Mouse (Mus musculus) testis, postnatal 10 days (tissue): ENCODE data around the gene Phldb3.
"Not testable (repeated sequence)": the region's sequence is repeated elsewhere in the genome, so short reads cannot be mapped to it uniquely, and the experiment has no call there.

Experiments used
- DNase-seq: peaks from one replicate; pipeline ENCODE4 v3.0.0; 2021; ENCODE audit warnings: low spot score

Gene Phldb3

GRCm38 (mm10) chr7:24594309-24594803 is 16.2 kb upstream of the Phldb3 start:
- no peak for DNase-seq

GRCm38 (mm10) chr7:24595464-24595863 is 15.1 kb upstream of the Phldb3 start:
- no peak for DNase-seq

GRCm38 (mm10) chr7:24598121-24598520 is 12.4 kb upstream of the Phldb3 start:
- no peak for DNase-seq

DNA sequence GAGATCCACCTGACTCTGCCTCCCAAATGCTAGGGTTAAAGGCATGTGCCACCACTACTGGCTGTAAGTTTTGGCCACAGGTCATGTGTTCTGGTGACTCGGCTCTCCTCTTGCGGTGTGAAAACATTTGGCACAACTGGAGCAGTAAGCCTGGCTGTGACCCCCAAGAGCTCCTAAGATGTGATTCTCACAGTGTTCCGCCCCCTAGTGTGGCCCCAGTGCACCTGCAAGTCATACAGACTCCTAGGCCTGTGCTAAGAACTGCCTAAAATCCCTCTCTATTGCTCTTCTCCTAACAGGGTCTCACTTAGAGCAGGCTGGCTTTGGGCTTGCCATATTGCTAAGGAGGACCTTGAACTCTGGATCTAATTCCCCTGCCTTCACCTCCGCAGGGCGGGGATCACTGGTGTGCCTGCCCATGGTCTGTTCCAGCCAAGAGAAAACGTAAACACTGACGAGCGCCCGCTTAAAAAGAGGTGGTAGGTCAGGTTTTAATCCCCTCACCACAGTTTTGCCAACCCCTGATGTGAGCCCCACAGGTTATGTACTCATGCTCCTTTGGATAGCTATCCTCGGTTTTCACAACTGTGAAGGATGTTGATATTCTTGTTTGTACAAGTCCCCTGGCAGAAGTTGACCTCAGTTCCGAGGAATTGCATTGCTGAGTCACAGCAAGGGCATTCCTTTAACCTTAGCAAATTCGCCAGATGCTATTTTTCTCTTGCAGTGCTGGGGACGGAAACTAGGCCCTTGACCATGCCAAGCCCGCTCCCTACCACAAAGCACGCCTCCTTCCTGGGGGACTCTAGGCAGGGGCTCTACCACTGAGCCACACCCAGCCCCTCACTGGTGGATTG is 11.1 kb upstream of the Phldb3 start:
- no peak for DNase-seq

DNA sequence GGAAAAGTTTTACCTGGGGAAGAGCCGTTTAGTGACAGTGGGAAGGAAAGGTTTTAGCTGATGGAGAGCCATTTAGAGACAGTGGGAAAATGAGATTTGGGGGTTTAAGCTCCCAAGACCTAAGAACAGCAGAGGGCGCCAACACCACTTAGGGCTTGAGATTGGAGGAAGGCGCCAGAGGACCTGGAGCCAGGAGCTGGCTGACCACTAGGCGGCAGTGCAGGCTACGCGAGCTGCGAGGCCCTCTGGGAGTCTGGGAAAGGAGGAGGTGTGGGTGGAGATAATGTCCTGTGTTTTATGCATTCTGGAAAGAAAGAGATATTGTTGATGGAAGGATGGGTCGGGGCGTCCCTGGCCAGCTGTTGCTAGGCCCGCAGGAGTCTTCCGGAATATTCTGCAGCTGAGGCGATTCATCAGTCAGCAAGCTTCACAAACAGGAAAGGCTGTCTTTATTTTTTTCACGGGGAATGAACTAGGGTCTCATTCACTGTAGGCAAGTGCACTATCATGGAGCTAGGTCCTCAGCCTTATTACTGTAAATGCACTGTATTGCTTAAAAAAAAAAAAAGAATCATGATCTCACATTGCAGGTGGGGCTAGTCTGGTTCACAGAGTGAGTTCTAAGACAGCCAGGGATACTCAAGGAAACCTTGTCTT is 9.5 kb upstream of the Phldb3 start:
- peak; percentile 99 for DNase-seq

GRCm38 (mm10) chr7:24605561-24605960 is 5.0 kb upstream of the Phldb3 start:
- no peak for DNase-seq

- DNase-seq: no peak
These were observed 4.5 kb upstream of the Phldb3 start for GRCm38 (mm10) chr7:24606046-24606445.

DNA sequence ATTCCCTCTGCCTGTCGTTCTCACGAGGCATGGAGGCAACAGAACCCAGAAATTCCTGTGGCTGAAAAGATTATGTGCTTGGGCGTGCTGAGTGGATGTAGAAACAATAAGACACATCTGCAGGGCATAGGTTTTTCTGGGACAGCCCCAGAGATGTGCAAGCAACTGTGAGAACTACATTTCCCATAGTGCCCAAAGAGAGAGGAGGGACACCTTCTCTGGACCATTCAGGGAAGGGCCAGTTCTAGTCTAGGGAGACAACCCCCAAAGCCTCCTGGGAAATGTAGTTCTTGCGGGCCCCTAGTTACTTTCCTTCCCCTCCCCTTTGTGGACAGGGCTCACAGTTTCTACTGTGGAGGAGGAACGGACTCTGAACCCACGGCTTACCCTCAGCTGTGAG is 2.5 kb upstream of the Phldb3 start:
- peak; percentile 65 for DNase-seq

DNA sequence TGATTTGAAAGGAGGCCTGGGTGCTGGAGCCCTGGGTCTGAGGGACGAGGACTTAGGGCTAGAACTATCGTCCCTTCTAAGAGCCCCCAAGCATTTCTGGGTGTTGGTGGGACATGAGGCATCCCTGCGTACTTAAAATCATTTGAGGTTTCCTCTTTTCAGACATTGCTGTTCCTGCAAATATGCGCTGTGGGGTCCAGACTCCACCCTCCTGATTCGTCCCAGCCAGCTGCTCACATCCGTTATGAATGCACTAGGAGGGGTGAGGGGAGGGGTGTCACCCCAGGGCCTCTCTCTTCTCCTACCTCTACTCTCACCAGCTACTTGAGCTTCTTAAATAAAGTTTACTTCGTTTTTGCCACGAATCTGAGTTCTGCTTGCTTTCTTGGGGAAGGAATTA is 2.0 kb upstream of the Phldb3 start:
- no peak for DNase-seq

DNA sequence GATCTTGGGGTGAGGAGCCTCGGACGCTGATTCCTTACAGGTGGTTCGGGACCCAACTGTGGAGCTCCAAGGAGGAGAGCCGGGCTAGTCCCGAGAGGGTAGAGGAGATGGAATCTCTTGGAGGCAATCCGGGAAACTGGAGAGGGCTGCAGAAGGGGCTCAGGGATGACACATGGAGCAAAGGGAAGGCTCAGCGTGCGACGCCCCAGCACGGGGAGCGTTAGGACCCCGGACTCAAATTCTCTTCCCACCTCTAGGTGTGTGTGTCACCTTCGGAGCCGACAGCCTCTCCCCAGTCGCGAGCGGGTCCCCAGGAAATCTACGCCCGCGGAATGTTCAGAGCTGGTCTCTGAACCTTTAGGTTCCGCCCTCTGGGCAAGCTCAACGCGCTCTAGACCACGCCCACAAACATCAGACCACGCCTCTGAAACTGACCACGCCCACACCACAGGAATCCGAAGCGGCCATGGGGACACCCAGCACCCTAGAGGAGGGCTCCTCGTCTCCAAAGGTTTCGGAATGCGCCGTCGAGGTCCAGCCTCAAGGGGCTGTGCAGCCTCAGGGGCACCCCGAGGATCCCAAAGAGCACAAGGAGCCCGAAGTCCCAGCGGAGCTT is 424 bp downstream of the Phldb3 start:
- peak; percentile 94 for DNase-seq

DNA sequence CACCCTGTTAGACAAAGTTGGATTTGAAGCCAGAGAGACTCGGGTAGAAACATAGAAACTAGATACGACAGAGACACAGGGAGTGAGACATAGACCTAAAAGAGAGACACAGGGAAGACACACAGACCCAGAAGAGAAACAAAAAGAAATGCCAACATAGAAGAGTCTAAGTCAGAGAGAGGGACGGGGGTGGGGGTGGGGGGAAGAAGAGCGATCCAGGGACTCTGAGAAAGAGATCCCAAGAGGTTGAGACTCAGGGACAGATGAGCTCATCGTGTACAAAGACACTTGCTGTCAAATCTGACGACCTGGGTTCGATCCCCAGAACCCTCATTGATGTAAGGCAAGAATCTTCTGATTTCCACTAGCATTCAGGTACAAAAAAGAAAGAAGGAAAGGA is 1.1 kb downstream of the Phldb3 start:
- no peak for DNase-seq

- no peak for DNase-seq
These were observed 1.8 kb downstream of the Phldb3 start for GRCm38 (mm10) chr7:24612308-24612910.

DNA sequence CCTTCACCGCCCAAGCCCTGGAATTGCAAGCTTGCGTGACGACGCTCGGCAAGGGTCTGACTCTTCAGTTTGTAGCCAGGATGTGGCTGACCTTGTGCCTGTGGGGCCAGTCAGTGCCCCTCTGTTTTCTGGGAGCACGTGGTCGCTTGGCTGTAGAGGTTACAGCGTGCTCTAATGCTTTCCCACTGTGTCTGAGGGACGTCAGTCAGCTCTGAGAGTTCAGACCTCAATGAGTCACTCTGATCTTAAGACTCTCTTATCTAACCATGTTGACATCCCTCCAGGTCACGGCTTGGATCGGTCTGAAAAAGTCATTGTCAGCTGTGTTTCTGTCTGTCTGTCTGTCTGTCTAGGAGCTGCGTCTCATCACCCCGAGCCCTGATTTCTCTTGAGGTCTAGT is 4.3 kb downstream of the Phldb3 start:
- DNase-seq: no peak

DNA sequence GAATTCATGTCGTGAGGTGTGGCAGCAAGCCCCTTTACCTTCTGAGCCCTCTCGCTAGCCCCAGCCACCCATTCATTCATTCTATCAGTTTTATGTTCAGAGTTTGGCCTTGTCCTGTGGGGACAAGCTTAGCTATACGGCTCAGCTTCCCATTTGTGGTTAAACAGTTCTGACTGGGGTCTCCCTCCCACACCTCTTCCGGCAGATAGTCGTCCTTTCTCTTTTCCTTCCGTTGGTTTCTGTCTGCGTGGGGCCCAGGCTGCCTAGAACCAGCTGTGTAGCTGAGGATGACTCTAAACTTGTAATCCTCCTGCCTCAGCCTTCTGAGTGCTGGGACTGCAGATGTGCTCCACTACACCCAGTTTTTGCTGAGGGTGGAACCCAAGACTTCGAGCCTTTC is 7.2 kb downstream of the Phldb3 start:
- no peak for DNase-seq

DNA sequence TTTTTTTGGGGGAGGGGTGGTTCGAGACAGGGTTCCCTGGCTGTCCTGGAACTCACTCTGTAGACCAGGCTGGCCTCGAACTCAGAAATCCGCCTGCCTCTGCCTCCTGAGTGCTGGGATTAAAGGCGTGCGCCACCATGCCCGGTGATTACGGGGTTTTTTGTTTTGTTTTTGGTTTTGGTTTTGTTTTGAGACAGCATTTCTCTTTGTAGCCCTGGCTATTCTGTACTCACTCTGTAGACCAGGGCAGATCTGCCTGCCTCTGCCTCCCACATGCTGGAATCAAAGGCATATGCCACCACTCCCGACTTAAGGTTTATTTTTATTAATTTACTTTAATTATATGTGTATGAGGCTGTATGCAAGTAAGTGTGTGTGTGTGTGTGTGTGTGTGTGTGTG is 7.8 kb downstream of the Phldb3 start:
- not testable (repeated sequence) for DNase-seq

GRCm38 (mm10) chr7:24619671-24620397 is 9.3 kb downstream of the Phldb3 start:
- no peak for DNase-seq

DNA sequence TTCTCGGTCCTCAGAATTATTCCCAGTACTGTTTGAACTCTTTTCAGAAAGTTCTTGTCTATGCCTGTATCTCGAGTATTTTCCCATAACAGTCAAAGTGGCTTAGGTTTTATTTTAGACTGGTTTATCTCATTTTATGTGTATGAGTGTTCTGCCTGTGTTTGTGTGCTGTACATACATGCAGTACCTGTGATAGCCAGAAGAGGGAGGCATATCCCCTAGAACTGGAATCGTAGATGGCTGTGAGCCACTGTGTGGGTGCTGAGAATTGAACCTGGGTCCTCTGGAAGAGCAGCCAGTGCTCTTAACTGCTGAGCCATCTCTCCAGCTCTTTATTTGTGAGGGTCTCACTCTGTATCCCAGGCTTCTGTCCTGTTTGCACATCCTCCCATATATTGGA is 10.6 kb downstream of the Phldb3 start:
- no peak for DNase-seq

- no peak for DNase-seq
These were observed 12.4 kb downstream of the Phldb3 start for GRCm38 (mm10) chr7:24622967-24623366.

DNA sequence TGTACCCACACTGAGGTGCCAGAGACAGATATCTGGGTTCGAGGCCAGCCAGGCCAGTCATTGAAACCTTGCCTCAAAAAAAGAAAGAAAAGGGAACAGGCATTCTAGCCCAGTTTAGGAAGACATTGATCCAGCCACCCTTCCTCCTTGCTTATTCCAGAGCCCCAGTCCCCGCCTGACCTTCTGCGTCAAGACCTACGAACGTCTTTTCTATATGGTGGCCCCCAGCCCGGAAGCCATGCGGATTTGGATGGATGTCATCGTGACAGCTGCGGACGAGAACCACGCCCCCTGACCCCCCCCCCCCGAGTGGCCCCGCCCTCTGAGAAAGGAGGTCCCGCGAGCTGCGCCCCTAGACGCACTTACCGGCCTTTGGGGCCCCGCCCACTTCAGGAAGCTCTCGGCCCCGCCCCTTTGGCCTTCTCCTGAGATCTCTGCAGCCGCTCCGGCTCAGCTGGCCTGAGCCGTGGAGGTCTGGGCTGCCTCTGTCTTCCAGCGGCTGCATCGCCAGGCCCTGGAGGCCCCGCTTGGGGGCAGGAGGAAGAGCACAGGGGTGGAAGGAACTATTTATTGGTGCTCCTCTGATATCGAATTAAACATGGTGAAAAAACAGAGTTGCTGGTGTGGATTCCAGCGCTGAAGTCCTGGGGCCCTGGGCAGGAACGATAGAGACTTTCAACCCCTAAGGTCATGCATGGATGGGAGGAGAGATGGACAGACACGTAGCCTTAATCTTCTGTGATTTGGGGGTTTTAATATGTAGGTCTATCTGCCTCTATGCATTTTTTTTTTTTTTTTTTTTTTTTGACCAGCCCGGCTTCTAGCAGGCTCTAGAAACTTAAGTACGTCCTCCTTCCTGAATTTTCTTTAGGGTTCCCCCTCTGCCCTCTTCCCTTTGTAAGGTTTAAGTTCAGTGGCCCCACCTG is 18.4 kb downstream of the Phldb3 start:
- DNase-seq: peak; percentile 92

DNA sequence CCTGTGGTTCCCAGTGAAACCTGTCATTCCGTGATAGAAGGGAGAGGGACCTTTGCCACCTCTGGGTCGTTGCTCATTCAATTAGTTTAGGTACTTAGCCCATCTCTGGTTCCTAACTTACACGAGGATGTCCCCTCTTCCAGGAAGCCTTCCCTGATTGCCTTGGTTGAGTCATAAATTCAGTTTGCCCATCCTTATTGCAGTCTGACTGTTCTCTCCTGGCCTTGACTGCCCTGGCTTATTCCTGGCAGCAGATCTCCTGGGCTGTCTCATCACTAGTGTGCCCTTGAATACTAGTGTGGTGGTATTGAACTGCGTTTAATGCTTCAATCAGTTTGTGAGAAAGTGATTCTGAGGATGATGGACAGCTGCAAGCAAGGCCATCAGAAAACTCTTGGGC is 19.1 kb downstream of the Phldb3 start:
- DNase-seq: no peak
